Mouse (Mus musculus): ENCODE measurements around the gene Fam240a. TPM values are rescaled to one million over a fixed set of nuclear protein-coding genes. Genes with fewer than 3 reads are reported as not detected.
A peak's percentile ranks its signal among the peaks of the same experiment; 100 is the strongest.

Gene Fam240a
- polyA plus RNA-seq, 1 experiment = 0.35 TPM

GRCm38 (mm10) chr9:110871030-110871429, 45.6 kb downstream of the Fam240a start:
- H3K36me3 ChIP-seq (ENCODE audit: control insufficient read depth, insufficient read depth, low read length) = no peaks in the 10 kb centered on the region
- H3K4me1 ChIP-seq (ENCODE audit: control insufficient read depth, insufficient read depth, insufficient read length) = no peaks in the 10 kb centered on the region
- no peaks in the 10 kb centered on the region for H3K27me3 ChIP-seq (ENCODE audit: control insufficient read depth, insufficient read depth, low read length)
- H3K27ac ChIP-seq (ENCODE audit: insufficient read depth, low read length) = no peak overlapping the region
- no peak overlapping the region for H3K4me3 ChIP-seq (ENCODE audit: extremely low read depth, insufficient read depth, insufficient read length)
- DNase-seq (ENCODE audit: low read depth in 1 of 2, low spot score in 2 of 2) = no peak
- WGBS = 17% methylated on average over 7 of the region's 7 CpGs
- TF ChIP-seq POLR2A (IDR thresholded peaks at IDR 0.05; ENCODE audit: low read depth, low read length) (no peak), CTCF (IDR thresholded peaks at IDR 0.05; ENCODE audit: extremely low read depth, insufficient read depth, insufficient read length, insufficient replicate concordance) (peak; percentile 43; the same call in 1 of the 2 replicates)

Other genes with a start within 250 kb of the Fam240a start
- 0.94 TPM in 1 of 2 replicates, not detected in the other for gene Myl3, start 175.0 kb downstream of the Fam240a start, polyA plus RNA-seq (2012; rRNA removed)
- 11.0 and 14.0 TPM in 2 replicates for gene Pth1r, start 169.7 kb downstream of the Fam240a start, polyA plus RNA-seq (2012; rRNA removed)
- gene Prss42, start 118.7 kb downstream of the Fam240a start, polyA plus RNA-seq (2012; rRNA removed) = not detected in 2 replicates
- not detected in 2 replicates for gene Prss44, start 102.9 kb downstream of the Fam240a start, polyA plus RNA-seq (2012; rRNA removed)
- not detected in 2 replicates for gene Prss43, start 90.2 kb downstream of the Fam240a start, polyA plus RNA-seq (2012; rRNA removed)
- not detected in 2 replicates for gene Prss45, start 82.3 kb downstream of the Fam240a start, polyA plus RNA-seq (2012; rRNA removed)
- not detected in 2 replicates for gene Prss46, start 72.4 kb downstream of the Fam240a start, polyA plus RNA-seq (2012; rRNA removed)
- 3.5 and 5.5 TPM in 2 replicates for gene Prss50, start 58.9 kb downstream of the Fam240a start, polyA plus RNA-seq (2012; rRNA removed)
- 58.9 and 64.3 TPM in 2 replicates for gene Als2cl, start 37.0 kb downstream of the Fam240a start, polyA plus RNA-seq (2012; rRNA removed)
- 2.9 and 3.0 TPM in 2 replicates for gene Tmie, start 36.7 kb downstream of the Fam240a start, polyA plus RNA-seq (2012; rRNA removed)
- 0.08 and 0.14 TPM in 2 replicates for gene Tdgf1, start 29.3 kb upstream of the Fam240a start, polyA plus RNA-seq (2012; rRNA removed)
- gene Lrrc2, start 34.7 kb upstream of the Fam240a start, polyA plus RNA-seq (2012; rRNA removed) = 0.02 TPM in 1 of 2 replicates, not detected in the other
- 1.5 and 2.0 TPM in 2 replicates for gene Rtp3, start 73.7 kb upstream of the Fam240a start, polyA plus RNA-seq (2012; rRNA removed)
- 12.3 and 14.1 TPM in 2 replicates for gene Ltf, start 102.4 kb upstream of the Fam240a start, polyA plus RNA-seq (2012; rRNA removed)
- gene Ccrl2, start 140.7 kb upstream of the Fam240a start, polyA plus RNA-seq (2012; rRNA removed) = 5.3 and 5.4 TPM in 2 replicates
- 5.3 and 6.4 TPM in 2 replicates for gene Lrrfip2, start 200.7 kb upstream of the Fam240a start, polyA plus RNA-seq (2012; rRNA removed)

Data from spleen, adult 2 months (tissue).